Mouse (Mus musculus): ENCODE results near the gene Glb1.

GRCm38 (mm10) chr9:114389371-114389904 is 11.4 kb upstream of the Glb1 start:
- no peak for TF ChIP-seq MYC (IDR thresholded peaks at IDR 0.05; ENCODE audit: low read depth, low read length)
- peak; percentile 26 to 48 (median 40); a peak in 5 of 6 replicates for TF ChIP-seq CTCF (IDR thresholded peaks at IDR 0.05 in 2 of 3, conservative IDR thresholded peaks at IDR 0.05 in 1 of 3; ENCODE audit: control insufficient read depth in 1 of 3, insufficient read depth in 1 of 3, low read depth in 2 of 3, low read length in 3 of 3, poor library complexity in 1 of 3, severe bottlenecking in 1 of 3)
- no peak for TF ChIP-seq TAL1 (IDR thresholded peaks at IDR 0.05; ENCODE audit: low read length)
- TF ChIP-seq E2F4 (IDR thresholded peaks at IDR 0.05; ENCODE audit: borderline replicate concordance, low read depth, low read length) = no peak
- no peak for TF ChIP-seq POLR2A (IDR thresholded peaks at IDR 0.05; ENCODE audit: control insufficient read depth in 1 of 2, insufficient read depth in 1 of 2, low read depth in 1 of 2, low read length in 2 of 2, poor library complexity in 1 of 2)
- TF ChIP-seq CHD2 (IDR thresholded peaks at IDR 0.05; ENCODE audit: low read length) = no peak

Measured in MEL (cell line).